Mouse (Mus musculus) small intestine, adult 2 months (tissue): ENCODE data around the gene Tpbgl. TPM values are rescaled to one million over a fixed set of nuclear protein-coding genes. Genes with fewer than 3 reads are reported as not detected.

Experiments
- H3K27ac ChIP-seq: fragments of 200-500 bp; 2 replicates; pipeline ENCODE4 v1.5.1; 2012; ENCODE audit warnings: low read depth, low read length, control low read depth, inconsistent platforms; ENCODE audit not compliant: insufficient read depth
- H3K27me3 ChIP-seq: fragments of 200-500 bp; 2 replicates; pipeline ENCODE4 v1.6.1; 2012; ENCODE audit warnings: mild to moderate bottlenecking, moderate library complexity, low read length, inconsistent platforms; ENCODE audit not compliant: control insufficient read depth, insufficient read depth
- H3K36me3 ChIP-seq: fragments of 200-500 bp; 2 replicates; pipeline ENCODE4 v1.6.1; 2012; ENCODE audit warnings: mild to moderate bottlenecking, low read length, control low read depth, inconsistent platforms; ENCODE audit not compliant: control insufficient read depth, insufficient read depth
- H3K4me1 ChIP-seq: fragments of 200-500 bp; 2 replicates; pipeline ENCODE4 v1.6.1; 2012; ENCODE audit warnings: low read length, inconsistent platforms, mixed read lengths; ENCODE audit not compliant: control insufficient read depth, insufficient read depth, insufficient read length
- H3K4me3 ChIP-seq: fragments of 200-500 bp; 2 replicates; pipeline ENCODE4 v1.5.1; 2012; ENCODE audit warnings: low read depth, mild to moderate bottlenecking, control low read depth, inconsistent platforms, low read length, moderate library complexity
- CTCF ChIP-seq: fragments of 200-500 bp; IDR thresholded peaks from 2 replicates; pipeline ENCODE4 v1.5.1; 2012; ENCODE audit warnings: low read depth, mild to moderate bottlenecking, control low read depth, inconsistent platforms, low read length, moderate library complexity, mixed read lengths; ENCODE audit not compliant: insufficient replicate concordance, insufficient read length; ENCODE audit errors: extremely low read depth
- POLR2A ChIP-seq: fragments of 200-500 bp; IDR thresholded peaks from 2 replicates; pipeline ENCODE4 v1.6.1; 2012; ENCODE audit warnings: low read depth, mild to moderate bottlenecking, control low read depth, inconsistent platforms, low read length, moderate library complexity
- WGBS: fragments of 180-500 bp; shearing (Covaris S2); methylation state at CpG from one replicate; pipeline ENCODE4 v1.1.7; 2018; 5-methylcytosine and 5-hydroxymethylcytosine counted together
- polyA plus RNA-seq: library from polyadenylated mRNA; depleted of rRNA; stranded (reverse); fragments of >200 nt; gene quantifications from 2 replicates; pipeline ENCODE4 v1.2.3, GENCODE M21; 2012; rRNA removed

Gene Tpbgl
- 2.7 and 2.8 TPM in 2 replicates for polyA plus RNA-seq

- TF ChIP-seq CTCF (no peak), POLR2A (no peak)
- Histone ChIP-seq H3K4me3 (peak within 1 kb of the TSS; percentile 53), H3K36me3 (no peaks in the 10 kb centered on the region), H3K27ac (no peak within 1 kb of the TSS), H3K27me3 (peaks cover 14% of the 10 kb centered on the region), H3K4me1 (peaks cover 8% of the 10 kb centered on the region)
- WGBS, result under 1% methylated on average over 82 of the region's 83 CpGs
Measured at GRCm38 (mm10) chr7:99626376-99627270, at the start of gene Tpbgl. TSS of gene Tpbgl (minus strand) at chr7:99627103.

- H3K27ac ChIP-seq, result no peak overlapping the region
- TF ChIP-seq CTCF, result no peak
- TF ChIP-seq POLR2A, result no peak
- no peaks in the 10 kb centered on the region for H3K27me3 ChIP-seq
- H3K36me3 ChIP-seq, result peaks cover 23% of the 10 kb centered on the region
- peaks cover 12% of the 10 kb centered on the region; the same call in 1 of the 2 replicates for H3K4me1 ChIP-seq
- 79% methylated on average over 3 of the region's 3 CpGs for WGBS
- H3K4me3 ChIP-seq, result no peak overlapping the region
Measured at GRCm38 (mm10) chr7:99674890-99675289, 48.0 kb upstream of the Tpbgl start.

- TF ChIP-seq POLR2A, result no peak
- no peak for TF ChIP-seq CTCF
- no peak overlapping the region for H3K4me3 ChIP-seq
- H3K27me3 ChIP-seq, result no peaks in the 10 kb centered on the region
- H3K4me1 ChIP-seq, result peaks cover 12% of the 10 kb centered on the region; the same call in 1 of the 2 replicates
- 63% methylated on average over 5 of the region's 5 CpGs for WGBS
- H3K36me3 ChIP-seq, result peaks cover 24% of the 10 kb centered on the region
- H3K27ac ChIP-seq, result peak overlapping the region; percentile 24; the same call in 1 of the 2 replicates
Measured at GRCm38 (mm10) chr7:99674209-99674608, 47.3 kb upstream of the Tpbgl start.

GRCm38 (mm10) chr7:99673188-99673587 lies 46.3 kb upstream of the Tpbgl start:
- H3K4me3 ChIP-seq, result no peak overlapping the region
- H3K27me3 ChIP-seq, result no peaks in the 10 kb centered on the region
- no peak for TF ChIP-seq CTCF
- no peak for TF ChIP-seq POLR2A
- peaks cover 12% of the 10 kb centered on the region; the same call in 1 of the 2 replicates for H3K4me1 ChIP-seq
- no peak overlapping the region for H3K27ac ChIP-seq
- WGBS, result 90% methylated on average over 8 of the region's 8 CpGs
- peaks cover 21% of the 10 kb centered on the region for H3K36me3 ChIP-seq

GRCm38 (mm10) chr7:99671544-99672435 lies 44.9 kb upstream of the Tpbgl start:
- Histone ChIP-seq H3K4me1 (peaks cover 12% of the 10 kb centered on the region; the same call in 1 of the 2 replicates), H3K4me3 (no peak overlapping the region), H3K27me3 (no peaks in the 10 kb centered on the region), H3K36me3 (peaks cover 27% of the 10 kb centered on the region), H3K27ac (no peak overlapping the region)
- WGBS, result 39% methylated on average over 9 of the region's 9 CpGs
- TF ChIP-seq POLR2A (no peak), CTCF (no peak)

- Histone ChIP-seq H3K4me1 (peaks cover 15% of the 10 kb centered on the region; the same call in 1 of the 2 replicates), H3K4me3 (no peak overlapping the region), H3K27me3 (no peaks in the 10 kb centered on the region), H3K36me3 (peaks cover 30% of the 10 kb centered on the region), H3K27ac (no peak overlapping the region)
- no peak; the same call in 1 of the 2 replicates for TF ChIP-seq CTCF
- no peak for TF ChIP-seq POLR2A
- WGBS, result 68% methylated on average over 4 of the region's 4 CpGs
Measured at GRCm38 (mm10) chr7:99670915-99671314, 44.0 kb upstream of the Tpbgl start.
